Mouse (Mus musculus): ENCODE results near the gene Got2.

DNA sequence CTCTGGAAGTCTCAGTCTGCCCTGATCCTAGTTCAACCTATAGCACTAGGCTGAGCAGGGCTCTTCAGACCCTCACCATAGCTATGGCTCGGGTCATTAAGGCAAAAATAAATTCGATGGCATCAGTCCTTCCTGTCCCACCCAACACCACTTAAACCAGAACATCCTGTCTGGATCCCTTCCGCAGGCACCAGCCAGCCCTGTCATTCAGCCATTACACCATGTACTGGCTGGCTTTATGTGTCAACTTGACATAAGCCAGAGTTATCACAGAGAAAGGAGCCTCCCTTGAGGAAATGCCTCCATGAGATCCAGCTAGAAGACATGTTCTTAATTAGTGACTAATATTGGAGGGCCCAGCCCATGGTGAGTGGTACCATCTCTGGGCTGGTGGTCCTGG, 65.6 kb downstream of the Got2 start:
- TF ChIP-seq CTCF (IDR thresholded peaks at IDR 0.05) (no peak), EP300 (IDR thresholded peaks at IDR 0.05) (peak; percentile 15; the same call in 1 of the 2 replicates)

Measured in lung, postnatal 0 days (tissue).